Mouse (Mus musculus) embryonic facial prominence, embryonic 13.5 days (tissue): ENCODE data around the gene Vmn2r42. TPM values are rescaled to one million over a fixed set of nuclear protein-coding genes. Genes with fewer than 3 reads are reported as not detected.
"Not testable (repeated sequence)": the region's sequence is repeated elsewhere in the genome, so short reads cannot be mapped to it uniquely, and the experiment has no call there.

ENCODE experiments used
- ATAC-seq: fragments of 200-750 bp; cut with Nextera tagmentation; 2 replicates; pipeline ENCODE4 v1.8.0; 2017; ENCODE audit warnings: low read depth; ENCODE audit not compliant: insufficient number of reproducible peaks, insufficient read depth, low FRiP score, low TSS enrichment
- H3K27ac ChIP-seq: fragments of 300-500 bp; sonication (generic); 2 replicates; pipeline ENCODE4 v1.5.1; 2015; ENCODE audit warnings: moderate library complexity, mild to moderate bottlenecking, inconsistent platforms
- H3K27me3 ChIP-seq: fragments of 300-500 bp; sonication (generic); 2 replicates; pipeline ENCODE4 v1.6.1; 2015; ENCODE audit warnings: mild to moderate bottlenecking, inconsistent platforms
- H3K36me3 ChIP-seq: fragments of 300-500 bp; sonication (generic); 2 replicates; pipeline ENCODE4 v1.6.1; 2015; ENCODE audit warnings: mild to moderate bottlenecking, inconsistent platforms
- H3K4me1 ChIP-seq: fragments of 300-500 bp; sonication (generic); 2 replicates; pipeline ENCODE4 v1.6.1; 2015; ENCODE audit warnings: inconsistent platforms
- H3K4me2 ChIP-seq: fragments of 300-500 bp; sonication (generic); 2 replicates; pipeline ENCODE4 v1.6.1; 2015; ENCODE audit warnings: moderate library complexity, mild to moderate bottlenecking, inconsistent platforms
- H3K4me3 ChIP-seq: fragments of 300-500 bp; sonication (generic); 2 replicates; pipeline ENCODE4 v1.5.1; 2015; ENCODE audit warnings: mild to moderate bottlenecking, inconsistent platforms
- H3K9ac ChIP-seq: fragments of 300-500 bp; sonication (generic); 2 replicates; pipeline ENCODE4 v1.6.1; 2015; ENCODE audit warnings: mild to moderate bottlenecking, inconsistent platforms
- H3K9me3 ChIP-seq: fragments of 300-500 bp; sonication (generic); 2 replicates; pipeline ENCODE4 v1.6.1; 2016; ENCODE audit warnings: inconsistent platforms
- WGBS: fragments of 180-500 bp; shearing (Covaris S2); methylation state at CpG from one replicate; pipeline ENCODE4 v1.1.7; 2015; ENCODE audit warnings: mixed read lengths; 5-methylcytosine and 5-hydroxymethylcytosine counted together
- polyA plus RNA-seq: library from polyadenylated mRNA; unstranded; fragments of >200 nt; fragmentation: Nextera tagmentation; extraction: Ambion mirVana; gene quantifications from 2 replicates; pipeline ENCODE4 v1.2.1, GENCODE M21; 2015

Vmn2r42 gene
- polyA plus RNA-seq, result not detected in 2 replicates

GRCm38 (mm10) chr7:8200220-8200619 lies at the start of gene Vmn2r42:
TSS of gene Vmn2r42 (minus strand) at chr7:8200320.
- ATAC-seq, result not testable (repeated sequence)
- WGBS, result no CpG with 5 or more reads among the region's 2 CpGs

DNA sequence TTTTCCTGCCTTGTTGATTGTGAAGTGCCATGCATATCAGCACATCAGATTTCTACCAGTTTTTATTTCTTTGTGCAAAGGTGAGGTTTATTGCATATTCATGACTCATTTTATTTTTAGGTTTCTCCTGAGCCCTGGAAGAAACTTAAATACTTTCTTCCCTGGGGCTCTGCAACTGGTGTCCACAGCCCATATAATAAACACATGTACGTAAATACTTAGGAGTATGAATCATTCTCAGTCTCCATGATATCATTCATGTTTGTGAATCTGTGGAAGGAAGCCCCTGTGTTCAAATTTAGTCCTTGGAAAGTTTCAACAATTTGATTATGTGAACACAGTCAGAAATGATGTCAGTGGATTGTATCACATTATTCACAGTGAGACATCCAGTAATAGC lies 38.6 kb downstream of the Vmn2r42 start, which contains the start of gene Vmn2r41:
Gene Vmn2r41 (minus strand): TSS at position 101 of the 400 bp plus-strand sequence.
- H3K4me3 ChIP-seq, H3K9me3 ChIP-seq, H3K36me3 ChIP-seq, ATAC-seq, H3K27ac ChIP-seq, H3K4me1 ChIP-seq, H3K4me2 ChIP-seq, H3K27me3 ChIP-seq, H3K9ac ChIP-seq: not testable (repeated sequence)
- WGBS, result no CpG with 5 or more reads among the region's 1 CpGs

More at GRCm38 (mm10) chr7:8200220-8200619, at the start of gene Vmn2r42:
- H3K4me3 ChIP-seq, H3K4me1 ChIP-seq, H3K9me3 ChIP-seq, H3K27me3 ChIP-seq, H3K36me3 ChIP-seq, H3K27ac ChIP-seq, H3K9ac ChIP-seq, H3K4me2 ChIP-seq: not testable (repeated sequence)

Other genes starting within 250 kb of the Vmn2r42 start
- gene Vmn2r41, start 38.7 kb downstream of the Vmn2r42 start, polyA plus RNA-seq, result not detected in 2 replicates
- gene Vmn2r43, start 60.3 kb upstream of the Vmn2r42 start, polyA plus RNA-seq, result not detected in 2 replicates
- not detected in 2 replicates for gene Vmn2r44, start 183.0 kb upstream of the Vmn2r42 start, polyA plus RNA-seq